Mouse (Mus musculus): ENCODE measurements at regions not wholly inside any gene's neighbourhood (a gene's known extent, or its start where the extent isn't known, plus 50 kb on each side); places are given as distances from the start of the nearest gene placed in this dataset.
"Not testable (repeated sequence)": the region's sequence is repeated elsewhere in the genome, so short reads cannot be mapped to it uniquely, and the experiment has no call there.

DNA sequence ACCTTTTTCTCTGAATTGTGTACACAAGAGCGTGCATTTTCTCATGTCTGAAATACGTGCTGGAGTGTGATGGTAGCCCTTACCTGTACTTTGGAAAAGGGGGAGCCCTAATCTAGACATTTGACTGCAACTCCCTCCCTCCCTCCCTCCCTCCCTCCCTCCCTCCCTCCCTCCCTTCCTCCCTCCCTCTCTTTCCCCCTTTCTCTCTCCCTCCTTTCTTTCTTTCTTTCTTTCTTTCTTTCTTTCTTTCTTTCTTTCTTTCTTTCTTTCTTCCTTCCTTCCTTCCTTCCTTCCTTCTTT lies 82.6 kb upstream of the Nrip1 start:
- ATAC-seq (replicated peaks; ENCODE audit: poor library complexity), result not testable (repeated sequence)

DNA sequence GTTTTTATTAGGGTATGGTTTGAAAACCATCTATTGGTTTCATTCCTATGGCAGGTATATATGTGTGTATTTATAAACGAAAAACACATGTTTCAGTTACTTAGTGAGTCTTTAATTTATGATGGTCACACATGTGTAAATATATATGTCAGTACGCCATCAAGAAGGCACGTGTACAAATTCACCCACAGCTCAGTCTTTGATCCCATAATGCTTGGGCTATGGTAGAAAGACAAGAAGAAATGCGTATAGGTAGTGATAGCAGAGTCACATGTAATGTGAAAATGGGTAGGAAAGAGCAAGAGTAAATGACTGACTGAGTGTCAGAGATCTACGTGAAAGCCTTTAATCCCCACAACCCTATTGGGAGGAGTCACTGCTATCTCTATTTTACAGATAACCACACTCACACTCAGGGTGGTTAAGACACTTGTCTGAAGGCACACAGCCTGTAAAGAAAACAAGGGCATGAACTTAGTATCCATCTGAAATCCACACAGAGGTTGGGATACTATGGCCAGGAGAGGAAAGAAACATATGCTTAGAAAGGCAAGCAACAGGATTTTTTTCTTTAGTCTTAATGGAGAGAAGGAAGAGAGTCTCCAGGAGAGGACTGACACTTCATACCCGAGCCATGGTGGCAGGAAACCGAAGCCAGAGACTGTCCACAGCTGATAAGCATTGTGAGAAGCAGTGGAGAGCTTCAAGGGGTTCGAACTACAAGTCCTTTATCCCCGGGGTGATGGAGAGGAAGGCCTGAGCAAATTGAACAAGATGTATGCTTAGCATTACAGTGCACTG lies 82.1 kb upstream of the Nrip1 start:
- peak; percentile 86 for ATAC-seq (replicated peaks; ENCODE audit: poor library complexity)

DNA sequence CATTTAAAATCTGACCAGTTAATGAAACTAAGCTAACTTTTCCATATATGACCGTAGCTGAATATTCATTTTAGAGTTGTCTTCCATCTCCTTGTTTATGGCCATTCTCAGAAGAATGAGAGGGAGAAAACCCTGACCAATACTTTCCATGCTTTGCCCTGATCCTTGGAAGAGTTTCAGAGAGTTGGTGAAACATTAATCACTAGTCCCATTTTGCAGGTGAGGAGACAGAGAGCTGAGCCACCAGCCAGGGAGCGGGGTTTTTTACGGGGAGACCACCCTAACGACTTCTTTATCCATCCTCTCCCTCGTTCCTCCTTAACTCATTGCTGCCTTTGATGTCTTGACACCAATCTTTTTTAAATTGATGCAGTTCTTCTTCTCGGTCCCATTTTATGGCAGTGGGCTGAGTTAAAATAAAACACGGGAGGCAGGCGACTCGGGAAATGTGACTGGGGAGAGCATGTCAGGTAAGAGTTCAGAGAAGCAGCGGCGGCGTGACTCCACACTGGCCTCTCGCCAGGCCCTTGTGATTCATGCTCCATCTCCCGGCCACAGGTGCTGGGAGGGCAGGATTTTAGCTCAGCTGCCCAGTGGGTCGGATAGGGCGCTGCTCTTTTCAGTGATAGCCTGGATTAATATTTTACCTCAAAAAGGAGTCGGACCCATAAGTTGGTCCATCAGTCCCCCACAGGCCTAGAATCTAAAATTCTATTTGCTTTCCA lies 81.3 kb upstream of the Nrip1 start:
- ATAC-seq (replicated peaks; ENCODE audit: poor library complexity), result no peak

DNA sequence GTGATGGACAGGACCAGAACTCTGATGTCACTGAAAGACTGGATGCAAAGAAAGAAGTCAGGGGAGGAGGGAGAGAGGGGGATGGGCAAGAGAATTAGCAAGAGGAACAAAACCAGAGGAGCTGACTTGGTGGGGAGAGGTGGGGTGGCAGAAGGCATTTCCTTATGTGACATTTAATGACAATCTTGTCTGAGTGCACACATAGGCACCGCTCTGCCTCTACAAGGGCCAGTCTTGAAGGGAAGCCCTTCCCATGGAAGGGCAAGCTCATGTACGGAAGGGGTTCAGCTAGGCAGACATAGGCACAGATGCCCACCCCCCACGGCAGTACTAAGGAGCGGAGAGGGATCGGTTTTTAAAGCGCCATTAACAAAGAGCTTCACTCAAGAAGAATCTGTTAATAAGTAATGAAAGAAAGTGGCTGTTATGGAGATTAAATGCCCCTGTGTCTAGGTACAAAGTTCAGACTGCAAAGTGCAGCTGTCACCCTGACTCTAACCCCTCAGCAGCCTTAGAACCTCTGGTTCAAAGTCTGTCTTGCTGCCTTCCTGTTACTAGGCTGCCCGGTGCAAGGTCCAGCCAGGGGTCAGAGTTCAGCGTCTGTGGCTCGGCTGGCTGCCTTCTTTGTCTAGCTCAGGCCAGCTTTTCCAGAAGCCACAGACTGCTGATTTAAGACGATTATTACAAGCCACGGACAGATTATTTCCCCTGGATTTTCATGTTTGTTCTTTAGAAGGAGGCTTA lies 80.0 kb upstream of the Nrip1 start:
- no peak for ATAC-seq (replicated peaks; ENCODE audit: poor library complexity)

DNA sequence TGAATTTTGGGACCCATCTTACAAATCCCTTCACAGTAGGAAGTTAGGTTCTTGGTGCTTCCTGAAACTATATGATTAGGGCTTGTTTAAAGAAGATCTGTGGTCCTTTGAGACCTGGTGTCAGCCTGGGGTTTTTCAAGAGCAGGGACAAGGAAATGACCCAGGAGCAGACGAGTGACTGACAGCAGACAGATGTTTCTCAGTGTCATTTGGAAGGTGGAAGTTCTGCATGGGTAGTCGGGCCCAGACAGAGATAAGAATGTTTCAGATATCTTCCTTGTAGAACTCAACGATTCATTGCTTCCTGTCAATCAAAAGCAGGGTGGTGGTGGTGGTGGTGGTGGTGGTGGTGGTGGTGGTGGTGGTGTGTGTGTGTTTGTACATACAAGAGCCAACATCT lies 75.1 kb upstream of the Nrip1 start:
- no peak; the same call in 1 of the 2 replicates for ATAC-seq (replicated peaks; ENCODE audit: poor library complexity)

DNA sequence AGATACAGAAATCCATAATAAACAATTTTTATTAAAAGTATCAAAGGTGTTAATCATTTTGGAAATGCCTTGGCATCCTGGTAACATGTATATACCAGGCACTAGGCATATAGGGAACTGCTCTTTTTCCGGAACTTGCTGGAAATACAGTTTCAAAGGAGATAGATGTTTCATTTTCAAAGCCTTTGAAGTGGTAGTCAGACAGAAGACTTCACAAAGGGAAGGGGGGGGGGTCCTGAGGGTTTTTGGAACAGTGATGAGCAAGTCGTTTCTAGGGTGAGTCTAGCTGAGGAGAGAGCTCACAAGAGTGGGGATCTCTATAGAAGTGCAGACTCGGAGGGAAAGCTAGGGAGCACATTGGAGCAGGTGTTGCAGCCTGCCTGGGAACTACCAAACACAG lies 73.4 kb upstream of the Nrip1 start:
- ATAC-seq (replicated peaks; ENCODE audit: poor library complexity), result no peak

DNA sequence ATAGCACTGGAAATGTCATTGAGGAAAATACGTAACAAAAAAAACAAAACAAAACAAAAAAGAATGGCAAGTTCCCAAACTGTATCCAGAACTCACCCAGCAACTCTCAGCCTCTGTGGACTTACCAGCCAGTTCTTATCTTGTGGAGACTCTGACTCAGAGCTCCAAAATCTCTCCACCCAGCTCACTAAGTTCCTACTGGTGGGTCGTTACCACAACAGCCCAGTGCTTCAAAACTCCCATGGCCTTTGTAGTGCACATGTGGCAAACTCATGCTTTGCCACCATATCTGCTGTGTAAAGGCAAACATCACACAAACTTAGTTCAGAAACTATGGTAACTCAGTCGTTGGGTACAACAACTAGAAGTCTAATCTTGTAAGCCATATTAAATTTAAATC lies 71.0 kb upstream of the Nrip1 start:
- ATAC-seq (replicated peaks; ENCODE audit: poor library complexity), result peak; percentile 49

DNA sequence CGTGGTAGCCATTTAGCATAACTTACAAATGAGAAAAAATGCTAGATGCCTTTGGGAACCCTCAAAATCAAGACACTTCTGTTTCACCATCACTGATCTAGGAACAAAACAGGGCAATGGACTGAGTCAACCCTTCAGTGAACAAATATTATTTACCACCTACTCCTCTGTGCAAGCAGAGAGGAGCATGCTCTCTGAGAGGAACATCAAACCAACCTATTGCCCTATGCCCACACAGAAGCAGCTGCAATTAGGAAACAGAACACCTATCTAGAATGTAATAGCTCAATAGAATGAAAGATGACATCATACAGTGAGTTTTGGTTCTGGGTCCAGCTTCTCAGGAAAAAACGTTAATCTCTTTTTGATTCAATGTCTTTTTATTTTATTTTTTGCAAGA lies 69.0 kb upstream of the Nrip1 start:
- ATAC-seq (replicated peaks; ENCODE audit: poor library complexity), result no peak

DNA sequence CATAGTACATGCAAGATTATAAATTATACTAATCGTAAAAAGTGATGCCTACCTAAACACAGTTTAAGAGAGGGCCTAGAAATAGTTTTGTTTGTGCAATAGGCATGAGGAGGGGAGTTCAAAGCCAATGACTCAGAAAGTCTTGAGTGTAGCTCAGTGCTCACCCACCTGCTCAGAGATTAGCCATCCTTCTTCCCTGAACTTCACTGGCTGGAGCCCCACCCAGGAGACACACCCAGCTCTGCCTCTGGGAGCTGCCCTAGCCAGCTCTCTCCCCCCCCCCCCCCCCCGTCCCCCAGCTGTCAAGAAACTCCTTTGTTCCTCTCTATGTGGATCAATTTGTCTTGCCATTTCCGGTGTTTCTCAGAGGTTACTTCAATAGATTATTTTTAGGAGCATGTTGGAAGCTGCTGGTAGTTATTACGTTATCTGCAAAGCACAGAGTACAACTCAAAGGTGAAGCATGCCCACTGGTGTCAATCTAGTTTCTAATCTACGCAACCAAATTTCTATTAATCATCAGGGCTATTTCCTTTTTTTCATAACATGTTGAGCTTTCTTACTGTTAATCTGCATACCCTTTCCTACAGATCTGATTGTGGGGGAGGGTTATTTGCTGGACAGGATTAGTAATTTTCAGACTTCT lies 68.3 kb upstream of the Nrip1 start:
- peak; percentile 75 for ATAC-seq (replicated peaks; ENCODE audit: poor library complexity)

DNA sequence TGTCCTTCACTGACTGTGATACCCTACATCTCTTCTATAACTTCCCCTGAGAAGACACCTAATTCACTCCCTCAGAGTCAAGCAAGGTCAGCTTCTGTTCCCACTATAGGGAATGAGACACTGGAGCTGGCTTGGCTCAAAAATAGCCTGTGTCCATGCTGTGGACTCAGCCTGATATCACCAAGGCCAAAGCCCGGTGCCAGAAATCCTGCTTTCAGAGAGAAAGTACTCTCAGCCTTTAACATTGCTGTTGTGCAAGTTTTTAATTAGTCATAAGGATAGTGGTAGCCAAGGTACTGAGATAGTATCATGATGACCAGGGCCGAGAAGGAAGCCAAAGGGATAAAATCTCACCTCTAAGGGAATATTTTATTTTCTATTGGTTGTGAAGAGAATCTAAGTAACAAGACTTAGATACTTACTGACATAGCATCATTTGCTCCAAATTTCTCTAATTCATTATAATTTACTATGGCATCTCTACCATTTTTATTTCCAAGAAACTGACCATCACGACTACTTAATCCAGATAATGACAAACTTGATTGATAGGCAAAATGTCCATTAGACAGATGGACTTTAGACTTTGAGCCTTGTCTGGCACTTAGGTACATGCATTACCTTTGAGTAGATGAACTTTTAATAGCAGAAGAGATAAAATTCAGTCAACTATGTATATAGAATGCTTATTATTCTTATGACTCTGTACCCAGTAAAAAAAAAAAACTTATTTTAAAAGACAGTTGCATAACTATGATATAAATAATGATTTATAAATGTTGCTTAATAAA lies 64.7 kb upstream of the Nrip1 start:
- no peak for ATAC-seq (replicated peaks; ENCODE audit: poor library complexity)

DNA sequence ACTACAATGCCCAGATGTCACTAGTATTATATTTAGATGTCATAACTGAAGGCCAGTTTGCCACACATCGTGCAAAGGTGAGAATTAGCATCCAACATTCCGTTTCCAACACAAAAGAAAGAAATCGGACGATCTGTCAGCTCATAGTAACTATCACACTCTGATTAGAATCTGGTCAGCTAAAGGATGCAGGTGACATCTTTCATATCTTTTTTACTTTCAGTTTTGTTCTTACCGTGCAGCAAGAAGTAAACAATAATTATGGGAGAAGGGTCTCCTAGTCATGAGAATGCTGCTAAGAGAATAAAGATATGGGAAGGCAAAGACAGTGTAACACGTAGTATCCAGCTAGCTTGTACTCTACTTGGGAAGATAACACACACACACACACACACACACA lies 62.7 kb upstream of the Nrip1 start:
- ATAC-seq (replicated peaks; ENCODE audit: poor library complexity), result no peak

DNA sequence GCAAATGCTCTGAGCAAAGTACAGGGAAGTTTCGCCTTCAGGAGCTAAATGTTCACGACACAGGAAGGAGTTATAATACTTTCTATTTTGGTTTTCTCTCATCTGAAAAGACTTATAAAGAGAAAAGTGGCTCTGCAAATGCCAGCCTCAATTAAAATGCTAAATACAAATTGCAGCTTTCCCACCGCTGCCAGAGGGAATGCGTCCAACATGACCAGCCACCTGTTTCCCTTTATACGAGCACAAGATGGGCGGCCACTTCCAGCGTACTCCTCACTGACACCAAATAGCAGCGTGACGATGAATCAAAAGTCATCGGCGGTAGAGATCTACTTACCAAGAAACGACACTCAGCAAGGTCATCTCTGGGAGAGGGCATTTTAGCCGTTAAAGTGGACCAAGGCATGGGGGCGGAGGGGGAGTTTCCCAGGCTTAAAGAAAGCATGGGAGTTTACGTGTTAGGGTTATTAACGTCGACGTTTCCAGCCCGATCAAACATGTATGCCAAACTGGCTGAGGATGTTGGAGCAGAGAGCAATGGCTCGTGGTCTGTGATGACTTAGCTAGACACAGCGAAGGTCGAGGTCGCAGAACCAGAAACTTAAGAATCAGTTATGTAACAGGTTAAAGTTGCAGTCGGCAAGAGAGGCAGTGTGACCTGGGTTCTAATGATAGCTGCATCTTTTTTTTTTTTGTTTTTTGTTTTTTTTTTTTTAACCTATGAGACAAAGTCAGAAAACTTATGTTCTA lies 59.6 kb upstream of the Nrip1 start:
- ATAC-seq (replicated peaks; ENCODE audit: poor library complexity), result no peak

DNA sequence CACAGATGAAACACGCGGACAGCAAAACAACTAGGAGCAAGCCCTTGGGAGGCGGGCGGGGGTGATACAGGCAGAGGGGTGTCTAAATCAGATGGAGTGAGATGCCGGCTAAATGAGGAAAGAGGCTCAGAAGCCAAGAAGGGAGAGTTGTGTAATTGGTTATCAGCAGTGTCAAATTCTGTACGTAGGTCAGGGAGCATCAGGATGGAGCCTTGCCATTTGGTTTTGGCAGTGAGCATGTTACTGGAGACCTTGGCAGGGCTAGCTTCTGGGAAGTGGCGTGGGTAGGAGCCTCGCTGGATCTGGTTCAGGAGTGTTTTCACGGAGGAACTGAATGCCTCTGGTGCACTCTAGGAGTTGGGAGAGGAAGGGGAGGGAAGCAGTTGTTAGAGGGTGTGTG lies 58.7 kb upstream of the Nrip1 start:
- ATAC-seq (replicated peaks; ENCODE audit: poor library complexity), result peak; percentile 9

DNA sequence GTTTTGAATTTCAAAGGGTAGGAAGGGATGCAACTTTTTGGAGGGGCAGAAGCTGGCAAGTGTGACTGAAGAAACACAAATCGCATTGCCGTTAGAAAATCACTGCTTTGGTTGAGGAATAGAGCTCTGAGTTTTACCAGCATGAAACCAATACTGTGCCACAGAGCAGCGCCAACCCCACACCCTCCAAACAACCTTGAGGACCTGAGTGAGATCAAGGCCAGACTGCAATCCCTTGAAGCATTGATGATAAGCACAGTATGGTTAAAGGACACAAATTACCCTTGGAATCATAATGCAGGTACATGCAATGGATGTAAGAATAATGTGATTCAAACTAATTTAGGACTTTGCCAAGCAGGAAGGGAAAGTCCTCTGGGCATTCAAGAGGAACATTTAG lies 55.5 kb upstream of the Nrip1 start:
- ATAC-seq (replicated peaks; ENCODE audit: poor library complexity), result no peak

DNA sequence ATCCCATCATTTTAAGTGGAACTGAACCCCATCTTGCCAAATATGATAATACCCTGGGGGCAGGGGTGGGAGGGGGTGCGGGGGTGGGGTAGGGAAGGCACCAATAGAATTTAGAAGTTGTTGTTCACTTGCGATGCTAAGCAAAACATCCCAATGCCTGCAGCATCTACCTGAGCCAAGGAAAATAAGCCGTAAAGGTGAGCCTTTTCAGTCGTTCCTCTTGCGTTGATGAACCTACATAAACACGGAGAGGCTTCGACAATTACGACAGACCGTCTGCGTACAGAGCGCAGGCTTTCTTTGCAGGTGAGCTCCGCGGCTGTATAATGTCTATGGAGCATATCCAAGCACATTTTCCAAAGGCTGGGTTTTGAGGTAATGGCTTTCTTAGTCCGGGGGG lies 50.3 kb upstream of the Nrip1 start:
- ATAC-seq (replicated peaks; ENCODE audit: poor library complexity), result no peak

All from megakaryocyte progenitor cell, adult 5-6 weeks (primary cell).